Mouse (Mus musculus) midbrain, embryonic 12.5 days (tissue): ENCODE measurements around the gene Pla2g12a. TPM values are rescaled to one million over a fixed set of nuclear protein-coding genes. Genes with fewer than 3 reads are reported as not detected.

Source experiments
- ATAC-seq: fragments of 200-750 bp; cut with Nextera tagmentation; 2 replicates; pipeline ENCODE4 v1.8.0; 2017; ENCODE audit warnings: low read depth, moderate TSS enrichment, moderate library complexity; ENCODE audit not compliant: low FRiP score
- H3K27ac ChIP-seq: fragments of 300-500 bp; sonication (generic); replicated peaks from 2 replicates; pipeline ENCODE4 v1.5.1; 2016; ENCODE audit warnings: mild to moderate bottlenecking
- H3K27me3 ChIP-seq: fragments of 300-500 bp; sonication (generic); 2 replicates; pipeline ENCODE4 v1.6.1; 2016; ENCODE audit warnings: mild to moderate bottlenecking
- H3K36me3 ChIP-seq: fragments of 300-500 bp; sonication (generic); 2 replicates; pipeline ENCODE4 v1.6.1; 2016
- H3K4me1 ChIP-seq: fragments of 300-500 bp; sonication (generic); 2 replicates; pipeline ENCODE4 v1.6.1; 2016
- H3K4me2 ChIP-seq: fragments of 300-500 bp; sonication (generic); replicated peaks from 2 replicates; pipeline ENCODE4 v1.6.1; 2016; ENCODE audit warnings: mild to moderate bottlenecking, moderate library complexity
- H3K4me3 ChIP-seq: fragments of 300-500 bp; sonication (generic); 2 replicates; pipeline ENCODE4 v1.5.1; 2016; ENCODE audit warnings: mild to moderate bottlenecking
- H3K9ac ChIP-seq: fragments of 300-500 bp; sonication (generic); replicated peaks from 2 replicates; pipeline ENCODE4 v1.6.1; 2016; ENCODE audit warnings: mild to moderate bottlenecking, moderate library complexity
- H3K9me3 ChIP-seq: fragments of 300-500 bp; sonication (generic); 2 replicates; pipeline ENCODE4 v1.6.1; 2016; ENCODE audit warnings: mild to moderate bottlenecking
- WGBS: fragments of 180-500 bp; shearing (Covaris S2); methylation state at CpG from one replicate; pipeline ENCODE4 v1.1.7; 2016; 5-methylcytosine and 5-hydroxymethylcytosine counted together
- polyA plus RNA-seq: library from polyadenylated mRNA; unstranded; fragments of >200 nt; fragmentation: Nextera tagmentation; extraction: Ambion mirVana; gene quantifications from 2 replicates; pipeline ENCODE4 v1.2.1, GENCODE M21; 2016

Gene Pla2g12a
- 22.6 and 23.0 TPM in 2 replicates for polyA plus RNA-seq

DNA sequence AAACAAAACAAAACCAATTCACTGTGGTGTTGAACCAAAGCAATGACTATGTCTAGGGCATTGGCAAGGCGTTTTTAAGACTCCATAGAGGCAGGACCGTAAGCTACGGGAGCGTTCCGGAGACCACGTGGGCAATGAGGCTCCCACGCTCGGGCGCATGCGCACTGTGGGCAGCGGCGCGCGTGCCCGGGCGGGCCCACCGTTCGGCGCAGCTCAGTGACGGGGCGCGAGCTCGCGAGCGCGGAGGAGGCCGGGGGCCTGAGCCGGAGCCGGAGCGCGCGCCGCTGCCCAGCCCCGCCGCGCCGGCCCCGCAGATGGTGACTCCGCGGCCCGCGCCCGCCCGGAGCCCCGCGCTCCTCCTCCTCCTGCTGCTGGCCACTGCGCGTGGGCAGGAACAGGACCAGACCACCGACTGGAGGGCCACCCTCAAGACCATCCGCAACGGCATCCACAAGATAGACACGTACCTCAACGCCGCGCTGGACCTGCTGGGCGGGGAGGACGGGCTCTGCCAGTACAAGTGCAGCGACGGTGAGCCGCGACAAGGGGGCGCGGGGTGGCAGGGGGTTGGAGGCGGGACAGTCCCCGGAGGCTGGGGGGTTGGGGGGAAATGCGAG, at the start of gene Pla2g12a:
Pla2g12a (plus strand) TSS at position 202 of the 617 bp plus-strand sequence.
- peak within 1 kb of the TSS; percentile 72 for H3K4me3 ChIP-seq
- no peaks in the 10 kb centered on the region for H3K36me3 ChIP-seq
- peak within 1 kb of the TSS; percentile 76 for H3K9ac ChIP-seq
- peaks cover 8% of the 10 kb centered on the region for H3K27me3 ChIP-seq
- H3K4me2 ChIP-seq = peak within 1 kb of the TSS; percentile 83
- no peaks in the 10 kb centered on the region for H3K9me3 ChIP-seq
- peaks cover 9% of the 10 kb centered on the region for H3K4me1 ChIP-seq
- ATAC-seq = peak; percentile 94
- WGBS = 0% methylated on average over 54 of the region's 66 CpGs
- peak within 1 kb of the TSS; percentile 88 for H3K27ac ChIP-seq

DNA sequence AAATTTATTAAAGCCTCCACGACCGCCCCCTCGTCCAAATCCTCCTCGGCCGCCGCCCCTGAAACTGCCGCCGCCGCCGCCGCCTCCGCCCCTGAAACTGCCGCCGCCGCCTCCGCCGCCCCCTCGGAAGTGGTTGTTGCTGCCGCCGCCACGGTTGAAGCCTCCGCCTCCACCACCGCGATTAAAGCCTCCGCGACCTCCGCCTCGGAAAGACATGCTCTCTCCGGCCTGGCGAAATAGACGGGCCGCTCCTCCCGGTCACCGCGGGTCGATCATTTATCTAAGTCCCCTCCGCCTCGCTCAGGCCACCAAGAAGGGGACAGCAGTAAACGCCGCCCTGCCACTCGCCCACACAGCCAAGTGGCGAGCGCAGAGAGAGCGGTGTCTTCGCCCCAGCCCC, 47.8 kb upstream of the Pla2g12a start:
- Histone ChIP-seq H3K4me1 (peaks cover 16% of the 10 kb centered on the region), H3K4me3 (peak overlapping the region; percentile 92), H3K9ac (peak overlapping the region; percentile 80), H3K4me2 (peak overlapping the region; percentile 66), H3K27me3 (no peaks in the 10 kb centered on the region), H3K9me3 (no peaks in the 10 kb centered on the region), H3K27ac (peak overlapping the region; percentile 92), H3K36me3 (peaks cover 23% of the 10 kb centered on the region)
- WGBS = 0% methylated on average over 42 of the region's 45 CpGs
- ATAC-seq = no peak

DNA sequence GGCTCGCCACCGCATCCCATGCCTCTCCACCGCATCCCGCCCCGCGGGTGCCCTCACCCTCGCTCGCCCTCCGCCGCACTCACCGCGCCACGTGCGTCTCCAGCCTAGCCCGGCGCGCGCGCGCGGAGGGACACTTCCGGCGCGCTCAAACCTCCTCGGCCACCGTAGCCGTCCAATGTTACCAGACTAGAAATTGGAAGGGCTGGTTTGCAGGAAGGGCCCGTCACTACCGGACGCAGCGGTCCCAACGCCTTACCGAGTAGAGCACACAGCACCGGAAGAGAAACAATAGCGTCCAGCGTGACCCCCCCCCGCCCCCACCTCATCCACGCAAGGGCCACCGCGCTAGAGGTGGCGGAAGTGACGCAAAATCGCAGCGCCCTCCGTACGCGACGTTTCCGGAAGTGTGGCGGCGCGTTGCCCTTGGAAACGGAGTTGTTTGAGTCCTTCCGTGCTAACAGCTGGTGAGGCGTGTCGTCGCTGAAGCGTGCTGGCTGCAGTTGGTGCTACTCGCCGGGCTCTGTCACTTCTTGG, 47.3 kb upstream of the Pla2g12a start, which contains the start of gene Gar1:
Gar1 (minus strand) TSS at position 362 of the 534 bp plus-strand sequence.
- H3K4me1 ChIP-seq = peaks cover 16% of the 10 kb centered on the region
- ATAC-seq = peak; percentile 94
- peak within 1 kb of the TSS; percentile 66 for H3K4me2 ChIP-seq
- WGBS = under 1% methylated on average over 60 of the region's 60 CpGs
- H3K9me3 ChIP-seq = no peaks in the 10 kb centered on the region
- H3K9ac ChIP-seq = peak within 1 kb of the TSS; percentile 80
- H3K27ac ChIP-seq = peak within 1 kb of the TSS; percentile 92
- H3K27me3 ChIP-seq = no peaks in the 10 kb centered on the region
- H3K4me3 ChIP-seq = peak within 1 kb of the TSS; percentile 92
- H3K36me3 ChIP-seq = peaks cover 19% of the 10 kb centered on the region

- 0 out of 2 replicates have a peak, but pooled peaks cover 7% of the 10 kb centered on the region for H3K4me1 ChIP-seq
- no peak within 1 kb of the TSS for H3K4me3 ChIP-seq
- H3K27ac ChIP-seq = no peak within 1 kb of the TSS
- H3K4me2 ChIP-seq = no peak within 1 kb of the TSS
- ATAC-seq = no peak
- 72% methylated on average over 6 of the region's 6 CpGs for WGBS
- H3K9ac ChIP-seq = no peak within 1 kb of the TSS
- H3K27me3 ChIP-seq = no peaks in the 10 kb centered on the region
- no peaks in the 10 kb centered on the region for H3K9me3 ChIP-seq
- no peaks in the 10 kb centered on the region for H3K36me3 ChIP-seq
Observed at GRCm38 (mm10) chr3:129835388-129835934, 42.9 kb upstream of the Pla2g12a start, which contains the start of gene Cfi. Gene Cfi (plus strand): TSS chr3:129835884.

DNA sequence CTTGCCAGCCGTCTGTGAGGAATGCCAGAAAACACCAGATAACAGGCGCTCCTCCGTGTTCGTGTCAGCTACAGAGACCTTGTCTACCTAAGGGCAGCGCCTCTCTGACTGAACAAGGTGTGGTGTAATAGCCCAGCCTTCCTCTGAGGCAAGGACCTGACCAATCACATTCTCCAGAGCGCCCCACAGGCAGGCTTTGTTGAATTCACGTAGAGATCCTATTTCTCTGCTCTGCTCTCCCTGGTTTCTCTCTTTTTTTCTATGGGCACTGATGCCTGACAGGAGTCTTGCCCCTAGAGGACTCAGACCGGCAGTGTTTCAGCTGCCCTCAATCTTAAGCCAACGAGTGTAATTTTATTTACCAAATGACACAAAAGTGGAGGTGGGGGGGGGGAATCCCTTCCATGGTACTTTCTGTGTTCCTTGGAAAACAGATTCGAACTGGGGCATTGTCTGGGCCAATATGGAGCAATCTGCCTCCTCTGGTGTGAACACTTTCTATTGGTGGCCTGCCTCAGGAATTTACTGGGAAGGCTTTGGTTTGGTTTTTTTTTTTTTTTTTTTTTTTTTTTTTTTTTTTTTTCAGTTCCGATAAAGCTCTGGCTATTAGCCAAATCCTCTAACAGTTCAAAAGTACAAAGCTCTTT, 42.2 kb upstream of the Pla2g12a start:
- H3K27ac ChIP-seq = no peak overlapping the region
- H3K4me2 ChIP-seq = no peak overlapping the region
- no peaks in the 10 kb centered on the region for H3K9me3 ChIP-seq
- no peak overlapping the region for H3K4me3 ChIP-seq
- no peak overlapping the region for H3K9ac ChIP-seq
- ATAC-seq = no peak
- 0 out of 2 replicates have a peak, but pooled peaks cover 7% of the 10 kb centered on the region for H3K4me1 ChIP-seq
- H3K27me3 ChIP-seq = no peaks in the 10 kb centered on the region
- 11% methylated on average over 11 of the region's 11 CpGs for WGBS
- no peaks in the 10 kb centered on the region for H3K36me3 ChIP-seq

DNA sequence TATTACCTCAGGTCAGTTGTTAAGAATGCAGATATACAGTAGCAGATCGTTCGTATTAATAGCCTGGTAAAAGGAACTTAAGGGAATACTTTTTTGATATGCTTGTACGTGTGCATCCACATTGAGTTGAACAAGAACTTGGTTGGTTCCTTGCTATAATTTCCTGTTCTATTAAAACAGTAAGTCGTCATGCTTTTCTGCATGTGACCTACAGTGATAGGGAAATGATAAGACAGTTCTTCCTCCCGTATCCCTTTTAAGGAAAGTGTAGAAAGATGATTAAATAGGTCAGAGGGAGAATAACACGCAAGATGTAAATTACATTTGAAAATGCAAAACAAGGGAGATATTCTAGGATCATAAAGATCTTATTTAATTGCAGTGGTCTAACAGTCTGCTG, 41.4 kb upstream of the Pla2g12a start:
- Histone ChIP-seq H3K4me3 (no peak overlapping the region), H3K9ac (no peak overlapping the region), H3K4me1 (0 out of 2 replicates have a peak, but pooled peaks cover 2% of the 10 kb centered on the region), H3K27ac (no peak overlapping the region), H3K27me3 (no peaks in the 10 kb centered on the region), H3K9me3 (no peaks in the 10 kb centered on the region), H3K4me2 (no peak overlapping the region), H3K36me3 (no peaks in the 10 kb centered on the region)
- ATAC-seq = no peak
- WGBS = 92% methylated on average over 6 of the region's 6 CpGs

DNA sequence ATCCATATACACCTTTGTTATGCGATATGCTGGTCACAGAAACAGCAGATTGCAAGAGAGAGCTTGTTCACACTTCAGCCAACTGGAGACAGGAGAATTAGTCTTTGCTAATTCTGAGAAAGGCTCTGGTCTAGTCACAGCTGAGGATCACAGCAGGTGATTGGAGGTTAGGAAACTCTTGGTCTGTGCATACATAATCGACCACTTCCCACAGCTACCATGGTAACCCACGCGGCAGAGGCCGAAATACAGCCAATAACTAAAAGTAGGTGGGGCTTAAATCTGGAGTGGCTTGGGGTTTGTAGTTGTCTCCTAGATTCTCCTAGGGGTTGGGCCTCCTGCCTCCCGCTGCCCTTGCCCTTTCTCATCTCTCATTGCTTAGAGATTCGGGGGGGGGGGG, 40.4 kb upstream of the Pla2g12a start:
- no peak for ATAC-seq
- H3K4me3 ChIP-seq = no peak overlapping the region
- H3K9ac ChIP-seq = no peak overlapping the region
- H3K36me3 ChIP-seq = no peaks in the 10 kb centered on the region
- no peaks in the 10 kb centered on the region for H3K9me3 ChIP-seq
- H3K4me2 ChIP-seq = no peak overlapping the region
- no peak overlapping the region for H3K27ac ChIP-seq
- no peaks in the 10 kb centered on the region for H3K27me3 ChIP-seq
- WGBS = 33% methylated on average over 7 of the region's 7 CpGs
- 0 out of 2 replicates have a peak, but pooled peaks cover 2% of the 10 kb centered on the region for H3K4me1 ChIP-seq

- 82% methylated on average over 2 of the region's 2 CpGs for WGBS
- no peak overlapping the region for H3K9ac ChIP-seq
Observed at GRCm38 (mm10) chr3:129845868-129846267, 32.5 kb upstream of the Pla2g12a start.

GRCm38 (mm10) chr3:129846846-129847245, 31.6 kb upstream of the Pla2g12a start:
- Histone ChIP-seq H3K4me3 (no peak overlapping the region), H3K4me2 (no peak overlapping the region), H3K4me1 (no peaks in the 10 kb centered on the region), H3K27ac (no peak overlapping the region), H3K9ac (no peak overlapping the region), H3K36me3 (no peaks in the 10 kb centered on the region), H3K9me3 (no peaks in the 10 kb centered on the region), H3K27me3 (no peaks in the 10 kb centered on the region)
- 85% methylated on average over 7 of the region's 7 CpGs for WGBS
- no peak for ATAC-seq

More at GRCm38 (mm10) chr3:129845868-129846267, 32.5 kb upstream of the Pla2g12a start:
- no peak overlapping the region for H3K4me2 ChIP-seq
- H3K4me1 ChIP-seq = no peaks in the 10 kb centered on the region
- no peak overlapping the region for H3K27ac ChIP-seq
- H3K27me3 ChIP-seq = no peaks in the 10 kb centered on the region
- H3K36me3 ChIP-seq = no peaks in the 10 kb centered on the region
- H3K4me3 ChIP-seq = no peak overlapping the region
- no peaks in the 10 kb centered on the region for H3K9me3 ChIP-seq
- no peak for ATAC-seq

DNA sequence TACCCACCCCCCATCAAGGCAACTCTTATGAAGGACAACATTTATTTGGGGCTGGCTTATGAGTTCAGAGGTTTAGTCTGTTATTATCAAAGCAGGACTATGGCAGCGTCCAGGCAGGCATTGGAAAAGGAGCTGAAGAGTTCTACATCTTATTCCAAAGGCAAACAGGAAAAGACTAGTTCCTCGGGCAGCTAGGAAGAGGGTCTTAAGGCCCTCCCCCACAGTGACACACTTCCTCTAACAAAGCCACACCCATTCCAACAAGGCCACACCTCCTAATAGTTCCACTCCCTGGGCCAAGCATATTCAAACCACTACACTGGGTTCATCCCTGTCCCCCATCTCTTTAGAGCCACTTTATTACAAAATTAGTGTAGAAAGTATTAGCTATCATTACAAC, 15.8 kb upstream of the Pla2g12a start:
- no peak for ATAC-seq
- H3K4me3 ChIP-seq = no peak overlapping the region
- H3K27me3 ChIP-seq = no peaks in the 10 kb centered on the region
- H3K9ac ChIP-seq = no peak overlapping the region
- H3K4me1 ChIP-seq = no peaks in the 10 kb centered on the region
- no peak overlapping the region for H3K4me2 ChIP-seq
- peaks cover 5% of the 10 kb centered on the region; the same call in 1 of the 2 replicates for H3K9me3 ChIP-seq
- H3K36me3 ChIP-seq = no peaks in the 10 kb centered on the region
- 78% methylated on average over 2 of the region's 2 CpGs for WGBS
- no peak overlapping the region for H3K27ac ChIP-seq

DNA sequence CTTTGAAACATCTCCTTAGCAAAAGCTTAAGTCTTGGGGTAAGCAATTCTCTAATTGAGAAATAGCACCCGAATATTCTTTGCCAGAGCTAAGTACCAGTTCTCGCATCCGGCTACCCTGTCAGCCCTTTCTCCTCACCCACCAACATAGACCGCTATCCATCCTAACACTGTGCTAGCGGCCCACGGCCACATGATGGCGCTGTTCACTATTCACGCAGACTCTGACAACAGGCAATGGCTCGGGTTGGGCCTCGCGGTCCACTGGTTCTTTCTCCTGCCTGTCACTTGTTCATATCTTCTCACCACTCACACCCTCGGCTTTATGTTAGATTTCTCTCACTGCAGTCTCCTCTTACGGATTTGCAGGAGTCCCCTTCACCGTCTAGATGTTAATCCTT, 14.7 kb upstream of the Pla2g12a start:
- no peaks in the 10 kb centered on the region for H3K36me3 ChIP-seq
- no peaks in the 10 kb centered on the region for H3K4me1 ChIP-seq
- H3K4me3 ChIP-seq = no peak overlapping the region
- ATAC-seq = no peak
- WGBS = 51% methylated on average over 14 of the region's 14 CpGs
- H3K27ac ChIP-seq = no peak overlapping the region
- no peak overlapping the region for H3K4me2 ChIP-seq
- H3K9ac ChIP-seq = no peak overlapping the region
- no peaks in the 10 kb centered on the region for H3K9me3 ChIP-seq
- no peaks in the 10 kb centered on the region for H3K27me3 ChIP-seq

GRCm38 (mm10) chr3:129877327-129877726, 1.1 kb upstream of the Pla2g12a start:
- H3K27me3 ChIP-seq = peaks cover 8% of the 10 kb centered on the region
- no peaks in the 10 kb centered on the region for H3K9me3 ChIP-seq
- H3K9ac ChIP-seq = no peak overlapping the region
- no peak overlapping the region for H3K4me2 ChIP-seq
- H3K4me1 ChIP-seq = peaks cover 9% of the 10 kb centered on the region
- WGBS = 87% methylated on average over 10 of the region's 10 CpGs
- H3K27ac ChIP-seq = no peak overlapping the region
- ATAC-seq = no peak
- no peak overlapping the region for H3K4me3 ChIP-seq
- no peaks in the 10 kb centered on the region for H3K36me3 ChIP-seq
